Mouse (Mus musculus): ENCODE data around the gene Nme4. TPM values are rescaled to one million over a fixed set of nuclear protein-coding genes. Genes with fewer than 3 reads are reported as not detected.

The Nme4 gene
- total RNA-seq, 2 experiments from 2014 or later: 4.7 to 5.1 TPM

GRCm38 (mm10) chr17:26066488-26067020 lies 28.8 kb downstream of the Nme4 start:
- DNase-seq: no peak

- no peak for DNase-seq
Measured at GRCm38 (mm10) chr17:26064916-26065315, 30.5 kb downstream of the Nme4 start.

DNA sequence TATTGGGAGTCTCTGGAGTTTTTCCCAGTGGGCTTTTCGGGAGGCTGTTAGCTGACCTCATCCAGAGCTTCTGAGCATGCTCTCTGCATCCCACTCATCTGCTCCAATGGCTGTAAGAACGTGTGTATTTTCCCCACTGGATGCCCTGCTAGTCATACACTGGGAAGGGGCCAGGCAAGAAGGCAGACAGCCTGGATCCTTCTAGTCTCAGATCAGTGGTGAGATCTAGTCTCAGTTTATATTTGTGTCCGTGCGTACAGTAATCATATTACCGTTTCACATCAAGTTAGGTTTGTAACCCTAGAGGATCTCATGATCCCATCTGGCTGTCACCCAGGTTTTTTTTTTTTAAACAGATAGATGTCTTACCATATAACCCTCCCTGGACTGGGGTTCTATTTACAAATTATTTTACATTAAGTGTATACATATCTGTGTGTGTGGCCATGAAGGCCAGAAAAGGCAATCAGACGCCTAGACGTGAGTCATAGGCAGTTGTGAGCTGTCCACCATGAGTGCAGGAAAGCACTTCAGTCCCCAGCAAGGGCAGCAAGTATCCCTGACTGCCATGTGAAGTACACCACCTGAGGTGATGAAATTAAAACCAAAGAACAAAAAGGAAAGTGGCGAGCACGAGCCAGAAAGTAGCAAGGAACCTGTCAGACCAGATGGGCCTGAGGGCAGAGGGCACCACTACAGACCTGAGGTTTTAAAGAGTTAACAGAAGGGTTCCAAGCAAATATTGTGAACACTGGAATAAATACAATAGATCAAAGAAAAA lies 37.4 kb downstream of the Nme4 start:
- no peak for DNase-seq

GRCm38 (mm10) chr17:26057278-26057677 lies 38.1 kb downstream of the Nme4 start:
- no peak for DNase-seq

DNA sequence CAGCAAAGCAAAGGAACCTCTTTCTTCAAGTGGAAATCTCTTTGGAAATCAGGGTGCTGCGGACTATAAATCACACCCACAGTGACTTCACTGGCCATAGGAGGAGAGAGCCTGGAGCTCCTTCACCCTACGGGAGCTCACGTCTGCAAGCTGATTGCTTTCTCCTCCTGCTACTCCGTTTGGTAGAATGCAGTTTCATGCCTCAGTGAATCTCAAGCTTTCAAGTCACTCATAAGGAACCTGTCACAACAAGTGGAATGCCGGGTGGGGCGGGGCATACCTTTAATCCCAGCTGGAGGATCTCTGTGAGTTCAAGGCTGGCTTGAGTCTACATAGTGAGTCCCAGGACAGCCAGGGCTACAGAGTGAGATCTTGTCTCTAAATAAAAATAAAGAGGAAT lies 40.2 kb downstream of the Nme4 start:
- DNase-seq: no peak

- no peak for DNase-seq
Measured at GRCm38 (mm10) chr17:26054133-26054845, 41.1 kb downstream of the Nme4 start.

GRCm38 (mm10) chr17:26052706-26053105 lies 42.7 kb downstream of the Nme4 start:
- DNase-seq: no peak

GRCm38 (mm10) chr17:26052074-26052473 lies 43.3 kb downstream of the Nme4 start:
- DNase-seq: no peak

GRCm38 (mm10) chr17:26048118-26048517 lies 47.3 kb downstream of the Nme4 start:
- no peak for DNase-seq

GRCm38 (mm10) chr17:26046253-26046997 lies 49.0 kb downstream of the Nme4 start:
- peak; percentile 24 to 34 for DNase-seq

DNA sequence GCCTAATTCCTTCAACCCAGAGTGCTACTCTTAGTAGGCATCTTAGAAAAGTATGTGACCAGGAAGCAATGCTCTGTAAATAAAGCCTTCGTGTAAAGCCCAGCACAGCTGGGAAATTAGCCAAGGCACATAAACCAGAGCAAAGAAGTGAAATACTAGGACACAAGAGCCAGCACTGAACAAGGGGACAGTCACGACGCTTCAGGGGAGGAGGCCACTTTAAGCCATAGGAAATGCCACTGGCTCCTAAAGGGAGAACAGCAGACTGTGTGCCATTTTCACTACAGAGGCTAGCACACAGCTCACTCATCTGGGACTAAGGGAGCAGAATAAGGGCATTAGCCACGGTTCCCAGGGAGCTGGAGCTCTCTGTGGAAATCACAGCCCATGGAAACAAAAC lies 50.1 kb downstream of the Nme4 start:
- no peak for DNase-seq

DNA sequence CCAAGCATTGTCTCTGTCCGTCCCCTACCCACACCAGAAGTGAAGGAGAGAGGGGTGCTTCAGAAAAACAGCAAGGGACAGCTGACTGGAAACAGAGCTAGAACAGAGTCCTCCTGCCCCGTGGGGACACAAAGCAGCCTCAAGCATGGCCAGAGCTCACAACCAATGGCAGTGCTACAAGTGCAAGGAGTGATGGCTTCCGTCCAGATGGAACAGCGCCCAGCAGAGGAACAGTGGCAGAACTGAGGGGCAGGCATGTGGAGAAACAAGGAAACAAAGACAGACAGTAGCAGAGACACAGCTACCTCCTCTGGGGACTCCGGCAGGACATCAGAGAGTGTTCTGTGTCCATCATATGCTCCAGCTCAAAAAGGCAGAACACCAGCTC lies 52.2 kb downstream of the Nme4 start:
- peak; percentile 75 to 85 for DNase-seq

DNA sequence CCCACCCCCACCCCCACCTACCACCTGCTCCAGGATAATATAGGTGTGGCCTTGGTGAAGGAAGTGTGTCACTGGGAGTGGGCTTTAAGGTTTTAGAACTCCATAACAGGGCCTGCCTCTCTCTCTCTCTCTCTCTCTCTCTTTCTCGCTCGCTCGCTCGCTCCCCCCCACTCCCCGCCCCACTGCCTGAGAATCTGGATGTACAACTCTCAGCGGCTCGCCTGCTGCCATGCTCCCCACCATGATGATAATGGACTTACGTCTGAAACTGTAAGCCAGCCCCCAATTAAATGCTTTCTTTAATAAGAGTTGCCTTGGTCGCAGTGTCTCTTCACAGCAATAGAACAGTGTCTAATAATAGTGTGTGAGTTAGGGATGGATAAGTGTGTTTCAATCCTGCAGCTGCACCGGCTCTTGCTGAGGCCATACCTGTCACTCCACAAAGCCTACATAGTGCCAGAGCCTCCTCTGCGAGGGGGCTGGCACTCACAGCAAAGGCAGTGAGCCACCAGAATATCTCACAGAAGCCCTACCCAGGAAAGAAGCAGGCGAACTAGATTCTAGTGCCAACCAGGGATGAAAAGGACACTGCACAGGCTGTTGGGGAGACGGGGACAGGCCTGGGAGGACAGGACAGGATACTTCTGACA lies 52.7 kb downstream of the Nme4 start:
- DNase-seq: peak in 1 of 2 experiments; percentile 25

Other genes with a start within 250 kb of the Nme4 start
- 1 to 10 TPM; 1.0 to 2.3 TPM for gene Wdr90, start 234.1 kb downstream of the Nme4 start, total RNA-seq (2021)
- gene Mcrip2, start 226.8 kb downstream of the Nme4 start, total RNA-seq (2021): 100 to 1,000 TPM; 283 to 318 TPM
- 10 to 100 TPM; 11.8 to 15.2 TPM for gene Mettl26, start 220.5 kb downstream of the Nme4 start, total RNA-seq (2021)
- gene Wfikkn1, start 214.7 kb downstream of the Nme4 start, total RNA-seq (2021): under 1 TPM; 0.21 to 0.50 TPM
- 10 to 100 TPM; 14.5 to 15.3 TPM for gene Rab40c, start 175.9 kb downstream of the Nme4 start, total RNA-seq (2021)
- 10 to 100 TPM; 37.8 to 43.4 TPM for gene Pigq, start 150.7 kb downstream of the Nme4 start, total RNA-seq (2021)
- under 1 TPM in 1 of 2 experiments, not detected in 1; 0.21 TPM for gene Nhlrc4, start 150.6 kb downstream of the Nme4 start, total RNA-seq (2021)
- under 1 TPM; 0.32 to 0.57 TPM for gene A930017K11Rik, start 143.0 kb downstream of the Nme4 start, total RNA-seq (2021)
- 1 to 10 TPM; 6.1 to 8.5 TPM for gene Capn15, start 109.8 kb downstream of the Nme4 start, total RNA-seq (2021)
- 10 to 100 TPM; 30.6 to 30.7 TPM for gene Rab11fip3, start 26.0 kb downstream of the Nme4 start, total RNA-seq (2021)
- 10 to 100 TPM; 11.9 to 12.8 TPM for gene Decr2, start 5.3 kb downstream of the Nme4 start, total RNA-seq (2021)
- 1 to 10 TPM; 5.0 to 6.7 TPM for gene Tmem8, start 17.7 kb upstream of the Nme4 start, total RNA-seq (2021)
- gene Mrpl28, start 27.9 kb upstream of the Nme4 start, total RNA-seq (2021): 100 to 1,000 TPM; 165 to 179 TPM
- gene Axin1, start 43.1 kb upstream of the Nme4 start, total RNA-seq (2021): 10 to 100 TPM; 17.0 to 19.7 TPM
- not detected for gene Pdia2, start 103.5 kb upstream of the Nme4 start, total RNA-seq (2021)
- under 1 TPM; 0.15 to 0.77 TPM for gene Rgs11, start 107.3 kb upstream of the Nme4 start, total RNA-seq (2021)
- gene Arhgdig, start 112.2 kb upstream of the Nme4 start, total RNA-seq (2021): 1 to 10 TPM in 1 of 2 experiments, under 1 TPM in 1; 0.95 to 1.2 TPM
- gene Fam234a, start 148.6 kb upstream of the Nme4 start, total RNA-seq (2021): 100 to 1,000 TPM; 138 TPM
- gene Luc7l, start 157.3 kb upstream of the Nme4 start, total RNA-seq (2021): 10 to 100 TPM; 12.2 to 16.6 TPM